In genomic region chr13:46838551-46838950, GRCm38 (mm10) we compare ENCODE assay signal across 9 mouse cellular contexts.
DNase-seq lines count a peak whose midpoint lies in the region; ATAC-seq and TF ChIP-seq lines count a peak whose summit lies in the region.
"Had no signal": no experiment of that assay in that cellular context is flagged by ENCODE, and none has a peak within 500 bp of the region (broad histone marks: within the 10 kb centered on the region; RNA-seq: fewer than 3 reads in every experiment).

No protein-coding gene starts in this region.

- H3K4me3 ChIP-seq in limb, embryonic 14.5 days (replicated peaks; ENCODE audit: low read length) = no peak overlapping the region
- H3K4me3 ChIP-seq in limb, embryonic 10.5 days = no peak overlapping the region
- H3K4me3 ChIP-seq: stomach, embryonic 15.5 days had no signal

- no peak overlapping the region for H3K27ac ChIP-seq in limb, embryonic 14.5 days (replicated peaks; ENCODE audit: low read depth, low read length)
- no peak overlapping the region for H3K27ac ChIP-seq in limb, embryonic 10.5 days
- H3K27ac ChIP-seq: stomach, embryonic 15.5 days had no signal

- no peaks in the 10 kb centered on the region for H3K27me3 ChIP-seq in limb, embryonic 14.5 days (ENCODE audit: control insufficient read depth, insufficient read depth, low read length)
- H3K27me3 ChIP-seq in limb, embryonic 10.5 days (ENCODE audit: low read depth, poor library complexity, severe bottlenecking) = no peaks in the 10 kb centered on the region
- H3K27me3 ChIP-seq in splenic B cell, adult 2 months (ENCODE audit: control insufficient read depth, insufficient read depth, low read length, poor library complexity, severe bottlenecking) = no peaks in the 10 kb centered on the region
- H3K27me3 ChIP-seq: stomach, embryonic 15.5 days had no signal

- H3K4me1 ChIP-seq in limb, embryonic 14.5 days (ENCODE audit: control insufficient read depth, insufficient read depth, low read length) = peaks cover 4% of the 10 kb centered on the region; the same call in 1 of the 2 replicates
- H3K4me1 ChIP-seq in limb, embryonic 10.5 days = no peaks in the 10 kb centered on the region
- H3K4me1 ChIP-seq: stomach, embryonic 15.5 days had no signal

- no peak overlapping the region for H3K4me2 ChIP-seq in limb, embryonic 14.5 days (replicated peaks; ENCODE audit: low read depth, low read length, severe bottlenecking)
- H3K4me2 ChIP-seq: stomach, embryonic 15.5 days had no signal

- no peak overlapping the region for H3K9ac ChIP-seq in limb, embryonic 14.5 days (ENCODE audit: low read depth, low read length, severe bottlenecking)
- H3K9ac ChIP-seq: stomach, embryonic 15.5 days had no signal

- ATAC-seq in limb, embryonic 14.5 days (ENCODE audit: low FRiP score, low read depth) = no peak

- WGBS in limb, embryonic 14.5 days = 64% methylated on average over 2 of the region's 2 CpGs
- WGBS in limb, embryonic 10.5 days = 75% methylated on average over 2 of the region's 2 CpGs

- DNase-seq in embryo, embryonic 10 days (ENCODE audit: low spot score) = peak; percentile 67
- DNase-seq in embryo, embryonic 9.5 days (ENCODE audit: extremely low spot score) = no peak
- DNase-seq in limb, embryonic 14.5 days (ENCODE audit: low spot score) = peak; percentile 54
- DNase-seq in limb, embryonic 10.5 days (ENCODE audit: low spot score) = no peak
- peak; percentile 29 for DNase-seq in ZHBTc4 (ENCODE audit: low read depth, low spot score)
- DNase-seq in heart, adult 9 months (ENCODE audit: low spot score in 2 of 2) = peak; percentile 17 to 31
- peak; percentile 29 for DNase-seq in splenic B cell, adult 2 months (ENCODE audit: low read depth, low spot score)
- no peak for DNase-seq in right cerebral cortex, postnatal 25 days

- TF ChIP-seq POLR2A in limb, embryonic 14.5 days (IDR thresholded peaks at IDR 0.05; ENCODE audit: borderline replicate concordance, extremely low read depth, insufficient read depth, insufficient read length) = no peak

- H3K9me3 ChIP-seq in limb, embryonic 14.5 days (ENCODE audit: control insufficient read depth, low read length) = no peaks in the 10 kb centered on the region
- H3K9me3 ChIP-seq in limb, embryonic 10.5 days (replicated peaks) = no peaks in the 10 kb centered on the region
- H3K9me3 ChIP-seq: stomach, embryonic 15.5 days had no signal

- no peaks in the 10 kb centered on the region for H3K36me3 ChIP-seq in limb, embryonic 14.5 days (ENCODE audit: control insufficient read depth, insufficient read depth, low read length)
- H3K36me3 ChIP-seq in limb, embryonic 10.5 days = peaks cover 12% of the 10 kb centered on the region
- no peaks in the 10 kb centered on the region for H3K36me3 ChIP-seq in splenic B cell, adult 2 months (ENCODE audit: control insufficient read depth, insufficient read depth, low read length, poor library complexity, severe bottlenecking)
- H3K36me3 ChIP-seq: stomach, embryonic 15.5 days had no signal

Comparison
In these comparisons a context has a peak if more than half of its experiments do, and no peak if none do; other contexts are left out.
1. DNase-seq: peak in embryo, embryonic 10 days (single experiment), limb, embryonic 14.5 days (single experiment), ZHBTc4 (single experiment), heart, adult 9 months (2 of 2) and splenic B cell, adult 2 months (single experiment); none in embryo, embryonic 9.5 days (single experiment), limb, embryonic 10.5 days (single experiment) and right cerebral cortex, postnatal 25 days (single experiment).